Mouse (Mus musculus) embryo, embryonic 10.5 days (tissue): ENCODE results near the gene Lcn4.

Experiments
- DNase-seq: peaks from one replicate; pipeline ENCODE4 v3.0.0-alpha.2; 2015; ENCODE audit warnings: low spot score

The Lcn4 gene

DNA sequence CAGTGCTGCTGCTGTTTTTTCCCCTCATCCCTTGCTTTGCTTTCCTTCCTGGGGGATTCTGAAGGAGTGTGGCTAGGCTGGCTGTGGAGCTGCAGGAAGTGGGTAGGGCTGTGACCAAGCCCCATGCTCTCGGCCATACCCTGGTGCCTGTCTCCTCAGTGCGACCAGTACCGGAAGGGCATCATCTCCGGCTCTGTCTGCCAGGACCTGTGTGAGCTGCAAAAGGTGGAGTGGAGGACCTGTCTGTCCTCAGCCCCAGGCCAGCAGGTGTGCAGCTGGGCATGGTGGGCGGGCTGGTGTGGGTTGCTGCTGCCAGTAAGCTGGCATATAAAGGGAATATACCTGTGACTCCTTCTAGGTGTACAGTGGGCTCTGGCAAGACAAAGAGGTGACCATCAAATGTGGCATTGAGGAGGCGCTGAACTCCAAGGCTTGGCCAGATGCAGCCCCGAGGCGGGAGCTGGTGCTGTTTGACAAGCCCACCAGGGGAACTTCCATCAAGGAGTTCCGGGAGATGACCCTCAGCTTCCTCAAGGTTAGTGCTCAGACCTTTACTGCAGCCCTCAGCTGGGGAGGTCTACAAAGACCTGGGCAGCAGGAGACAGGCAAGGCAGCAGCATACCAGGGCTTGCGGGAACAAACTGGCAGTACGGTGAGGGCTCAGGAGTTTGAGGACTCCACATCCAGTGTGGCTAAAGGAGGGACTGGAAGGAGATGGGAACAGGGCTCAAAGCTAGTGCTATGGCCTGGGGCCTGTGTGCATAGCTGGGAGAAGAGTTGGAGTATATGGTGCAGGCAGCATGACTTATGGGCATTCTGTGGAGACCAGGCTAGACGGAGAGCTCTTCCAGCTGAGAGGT, 36.2 kb downstream of the Lcn4 start:
- DNase-seq, result no peak

DNA sequence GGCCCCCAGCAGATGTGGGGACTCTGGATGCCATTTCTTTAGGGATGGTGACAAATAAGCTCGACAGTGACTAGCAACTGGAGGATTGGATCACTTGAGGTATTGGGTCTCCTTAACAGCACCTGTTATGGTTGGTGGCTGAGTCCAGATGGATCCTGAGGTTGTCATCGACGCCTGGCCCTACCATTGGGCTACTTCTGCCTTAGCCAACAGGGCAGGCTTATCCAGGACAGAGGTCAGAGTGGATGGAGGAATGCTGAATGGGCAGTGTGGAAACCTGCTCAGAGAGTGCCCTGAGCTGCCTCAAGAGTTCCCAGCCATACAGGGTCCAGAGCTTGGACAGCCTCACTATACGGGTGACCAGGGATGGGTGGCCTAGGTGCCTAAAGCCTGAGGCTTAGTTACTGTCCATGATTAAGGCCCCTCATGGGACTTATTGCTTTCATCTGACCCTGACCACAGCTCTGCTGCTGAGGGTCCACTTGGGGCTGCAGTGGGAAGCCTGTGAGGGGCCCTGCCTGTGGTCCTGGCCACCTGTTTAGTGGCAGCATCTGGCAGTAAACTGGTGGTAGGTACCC, 37.0 kb downstream of the Lcn4 start:
- DNase-seq, result no peak

DNA sequence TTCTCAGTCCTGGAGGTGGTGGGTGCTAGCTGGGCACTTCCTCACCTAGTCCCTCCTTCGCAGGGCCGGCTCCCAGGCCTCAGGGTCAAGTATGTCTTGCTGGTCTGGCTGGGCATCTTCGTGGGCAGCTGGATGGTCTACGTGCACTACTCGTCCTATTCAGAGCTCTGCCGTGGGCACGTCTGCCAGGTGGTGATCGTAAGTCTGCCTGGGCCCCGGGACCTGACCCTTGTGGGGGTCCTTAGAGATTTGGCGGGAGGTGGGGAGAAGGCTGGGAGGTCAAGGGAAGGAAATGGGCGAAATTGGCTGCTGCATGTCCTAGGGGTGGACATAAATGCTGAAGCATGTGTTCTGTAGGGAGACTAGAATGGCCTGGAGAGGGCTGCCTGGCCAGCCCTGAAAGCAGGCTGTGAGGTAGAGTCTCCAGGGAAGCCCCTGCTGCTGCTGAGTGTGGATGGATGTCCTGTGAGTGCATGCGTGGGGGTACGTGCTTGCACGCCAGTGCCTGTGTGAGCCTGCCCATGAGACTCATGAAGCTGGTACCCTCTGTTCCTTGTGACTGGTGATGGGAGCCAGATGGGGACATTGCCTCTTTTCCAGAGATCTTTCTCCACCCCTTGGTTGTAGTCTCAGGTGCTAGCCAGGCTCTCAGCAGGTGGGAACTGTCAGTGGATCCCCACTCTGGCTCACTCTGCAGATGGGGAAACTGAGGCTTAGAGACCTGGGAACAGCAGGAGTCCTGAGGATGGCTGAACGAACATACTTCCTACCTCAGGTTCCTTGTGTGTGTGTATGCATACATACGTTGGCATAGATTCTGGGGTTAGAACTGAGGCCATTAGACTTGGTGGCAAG, 38.3 kb downstream of the Lcn4 start:
- no peak for DNase-seq

DNA sequence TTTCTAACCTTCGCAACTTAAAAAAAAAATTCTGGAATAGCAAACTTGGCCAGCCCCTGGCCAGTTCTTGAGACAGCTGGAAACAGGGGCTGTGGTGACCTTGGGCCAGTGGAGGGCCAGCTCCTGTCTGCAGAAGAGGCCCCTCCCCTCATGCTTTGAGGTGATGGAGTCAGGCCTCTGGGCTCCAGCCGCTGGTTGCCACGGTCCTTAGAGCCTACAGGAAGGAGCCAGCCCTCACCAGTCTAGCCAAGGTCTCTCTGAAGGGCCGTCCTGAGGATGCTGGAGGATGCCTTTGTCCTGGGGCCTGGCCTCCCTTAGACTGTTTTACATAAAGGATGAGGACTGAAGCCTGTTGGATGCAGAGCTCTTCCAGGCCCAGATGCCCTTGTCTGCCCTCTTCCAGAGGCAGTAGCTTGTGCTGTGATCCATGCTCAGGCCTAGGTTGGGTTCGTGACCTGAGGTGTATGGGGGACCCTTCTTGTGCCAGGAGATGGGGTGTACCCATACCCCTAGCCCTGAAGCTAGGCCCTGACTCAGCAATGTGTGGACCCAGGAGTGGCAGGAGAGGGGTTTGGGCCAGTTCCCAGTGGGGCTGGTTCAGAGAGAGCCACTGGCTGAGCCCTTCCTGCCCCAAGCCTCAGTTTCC, 42.2 kb downstream of the Lcn4 start:
- DNase-seq, result peak; percentile 66

DNA sequence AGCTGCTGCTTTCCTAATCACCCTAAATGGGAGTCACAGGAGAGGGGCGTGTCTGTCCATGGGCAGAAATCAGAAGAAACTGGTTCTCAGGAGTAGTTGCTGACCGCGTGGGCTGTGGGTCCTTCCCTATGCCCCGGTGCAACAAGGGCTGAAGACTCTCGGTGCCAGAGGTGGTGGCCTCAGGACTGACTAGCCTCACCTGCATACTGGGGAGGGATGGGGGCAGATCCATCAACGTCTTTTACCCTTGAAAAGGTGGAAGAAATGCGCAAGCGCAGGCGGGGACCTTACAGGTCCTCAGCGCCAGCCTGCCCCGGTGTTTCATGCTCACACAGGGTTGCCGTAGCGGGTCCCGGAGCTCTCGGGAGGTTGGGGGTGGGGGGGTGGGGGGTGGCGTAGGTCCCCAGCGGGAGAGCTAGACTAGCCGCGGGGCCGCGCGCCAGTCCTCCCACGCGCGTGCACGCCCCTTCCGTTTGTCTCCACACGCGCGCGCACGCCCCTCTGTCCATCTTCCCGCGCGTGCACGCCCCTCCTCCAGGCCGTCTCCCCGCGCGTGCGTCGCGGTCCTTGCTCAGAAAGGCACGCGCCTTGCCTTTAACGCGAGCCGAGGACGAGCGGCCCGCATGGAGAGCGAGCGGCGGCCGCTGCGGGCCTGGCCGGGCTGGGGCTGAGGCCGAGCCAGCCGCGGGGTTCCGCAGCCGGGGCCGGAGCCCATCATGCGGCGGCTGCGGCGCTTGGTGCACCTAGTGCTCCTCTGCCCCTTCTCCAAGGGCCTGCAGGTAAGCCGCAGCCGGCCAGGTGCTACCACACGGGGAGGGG, 43.0 kb downstream of the Lcn4 start, which contains the start of gene Fam69b:
TSS of gene Fam69b (plus strand) at position 537 of the 819 bp plus-strand sequence.
- peak; percentile 91 for DNase-seq

DNA sequence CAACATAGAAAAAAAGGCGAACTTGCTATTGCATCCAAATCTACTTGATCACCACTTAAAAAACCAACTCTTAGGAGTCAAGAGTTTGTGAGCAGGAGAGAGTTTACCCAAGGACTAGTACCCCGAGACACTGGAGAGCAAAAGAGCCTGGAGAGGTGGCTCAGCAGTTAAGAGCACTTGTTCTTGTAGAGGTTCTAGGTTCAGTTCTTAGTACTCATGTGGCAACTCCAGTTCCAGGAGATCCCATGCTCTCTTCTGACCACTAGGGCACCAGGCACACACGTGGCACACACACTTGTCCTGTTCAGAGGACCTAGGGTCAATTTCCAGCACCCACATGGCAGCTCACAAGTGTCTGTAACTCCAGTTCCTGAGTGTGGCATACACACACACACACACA, 45.0 kb downstream of the Lcn4 start:
- no peak for DNase-seq

DNA sequence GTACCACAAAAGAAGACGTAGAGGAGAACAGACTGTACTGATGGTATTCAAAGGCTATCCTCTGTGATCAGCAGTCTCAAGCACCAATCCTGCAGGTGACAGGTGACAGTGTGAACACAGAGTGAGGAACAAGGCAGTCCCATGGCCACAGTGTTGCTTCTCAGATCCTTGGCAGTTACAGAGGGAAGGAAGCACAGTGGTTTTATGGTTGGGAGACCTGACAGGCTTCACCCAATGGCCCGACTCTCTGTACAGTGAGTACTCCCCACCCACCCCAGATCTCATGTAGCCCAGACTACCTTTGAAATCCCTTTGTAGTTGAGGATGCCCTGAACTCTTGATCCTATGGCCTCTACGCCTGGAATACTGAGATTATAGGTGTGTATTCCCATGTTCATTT, 45.7 kb downstream of the Lcn4 start:
- DNase-seq, result no peak

DNA sequence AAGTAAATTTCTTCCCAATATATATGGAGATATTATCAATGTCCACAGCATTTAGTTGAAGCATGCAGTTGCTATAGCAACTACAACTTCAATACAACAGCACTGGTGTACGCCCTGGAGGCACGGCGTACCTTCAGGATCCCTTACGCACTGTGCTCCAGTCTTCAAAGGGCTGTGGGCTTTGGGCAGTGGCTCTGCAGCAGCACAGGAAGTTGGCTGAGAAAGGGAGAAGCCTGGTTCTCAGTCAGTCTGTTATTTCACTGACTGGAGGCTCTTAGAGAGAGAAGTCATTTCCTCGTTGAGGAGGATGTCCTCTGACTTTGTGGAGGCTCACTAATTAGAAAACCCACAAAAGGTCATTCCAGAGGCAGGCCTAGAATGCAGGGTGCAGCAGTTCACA, 48.1 kb downstream of the Lcn4 start:
- DNase-seq, result no peak

DNA sequence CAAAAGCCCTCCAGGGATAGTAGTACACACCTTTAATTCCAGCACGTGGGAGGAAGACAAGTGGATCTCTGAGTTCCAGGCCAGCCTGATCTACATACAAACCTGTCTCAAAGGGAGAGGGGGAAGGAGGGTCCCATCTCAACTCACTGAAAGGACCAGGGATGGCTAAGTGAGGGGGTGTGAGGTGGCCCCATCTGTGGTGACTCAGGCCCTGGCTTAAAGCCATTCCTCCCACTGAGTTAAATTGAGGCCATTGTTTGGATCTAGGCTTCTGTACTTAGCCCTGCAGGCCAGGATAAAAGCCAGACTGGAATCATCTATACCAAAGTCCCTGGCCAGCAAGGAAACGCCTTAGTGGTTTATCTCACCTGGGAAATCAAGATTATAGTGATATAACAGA, 49.8 kb downstream of the Lcn4 start:
- DNase-seq, result no peak

DNA sequence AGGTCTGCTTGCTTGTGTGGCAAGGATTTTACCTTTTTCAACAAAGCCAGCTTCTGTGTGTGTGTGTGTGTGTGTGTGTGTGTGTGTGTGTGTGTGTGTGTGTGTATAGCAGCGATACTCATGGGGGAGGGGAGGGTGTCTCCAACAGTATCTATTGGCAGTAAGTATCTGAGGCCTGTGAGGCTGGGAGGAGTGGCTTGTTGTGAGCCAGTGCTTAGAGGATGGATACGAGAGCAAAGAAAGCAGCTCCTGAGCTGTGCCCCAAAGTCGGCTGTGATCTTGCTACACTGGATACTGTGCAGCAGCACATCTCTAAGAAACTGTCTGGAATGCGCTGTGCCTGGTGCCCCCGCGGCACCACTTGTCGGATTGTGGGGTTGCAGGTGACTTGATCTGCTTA, 53.2 kb downstream of the Lcn4 start:
- no peak for DNase-seq
